Mouse (Mus musculus): ENCODE measurements at regions not wholly inside any gene's neighbourhood (a gene's known extent, or its start where the extent isn't known, plus 50 kb on each side); places are given as distances from the start of the nearest gene placed in this dataset.

- TF ChIP-seq TBP (conservative IDR thresholded peaks at IDR 0.05; ENCODE audit: low read depth, low read length) (no peak), ZC3H11A (IDR thresholded peaks at IDR 0.05; ENCODE audit: low read depth, low read length) (no peak), POLR2A (IDR thresholded peaks at IDR 0.05; ENCODE audit: low read depth, low read length) (no peak), EP300 (IDR thresholded peaks at IDR 0.05; ENCODE audit: low read length) (no peak), CTCF (conservative IDR thresholded peaks at IDR 0.05 in 1 of 2, IDR thresholded peaks at IDR 0.05 in 1 of 2; ENCODE audit: low read depth in 2 of 2, low read length in 2 of 2) (no peak)
These were observed 65.0 kb upstream of the Otx2 start for GRCm38 (mm10) chr14:48738641-48739040.
